Mouse (Mus musculus): ENCODE measurements around the gene Edem3.

GRCm38 (mm10) chr1:151863135-151863796 is 108.1 kb downstream of the Edem3 start:
- no peak for TF ChIP-seq POLR2A (IDR thresholded peaks at IDR 0.05; ENCODE audit: borderline replicate concordance, insufficient read depth, low read length)
- no peak for TF ChIP-seq CTCF (IDR thresholded peaks at IDR 0.05; ENCODE audit: borderline replicate concordance, insufficient read depth, low read depth, low read length)
